Mouse (Mus musculus): ENCODE data around the gene Ankrd7.

DNA sequence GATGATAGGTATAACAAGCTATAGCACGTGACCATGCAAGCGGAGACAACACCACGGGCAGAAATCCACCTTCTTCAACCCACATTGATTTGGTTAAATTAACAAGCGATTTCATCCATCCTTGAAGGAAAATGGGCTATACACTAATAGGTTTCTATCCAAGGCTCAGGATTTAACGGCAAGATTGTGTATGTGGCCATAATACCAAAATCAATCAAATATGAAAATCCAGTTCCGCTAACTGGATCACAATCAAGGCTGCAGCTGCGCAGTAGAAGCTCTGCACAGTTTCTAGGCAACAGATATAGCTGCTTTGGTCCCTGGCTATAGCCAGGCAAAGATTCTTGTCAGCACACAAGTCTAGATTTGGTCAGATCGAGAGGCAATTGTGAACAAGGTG, at the start of gene Ankrd7:
- TF ChIP-seq GATA1 (IDR thresholded peaks at IDR 0.05; ENCODE audit: low read length) (no peak), TAL1 (IDR thresholded peaks at IDR 0.05; ENCODE audit: low read length) (no peak)
